Mouse (Mus musculus) A20 (cell line): ENCODE data around the gene Fam78a.

Source experiments
- DNase-seq: peaks from one replicate; pipeline ENCODE4 v3.0.0-alpha.2; 2011; ENCODE audit warnings: low read depth, low spot score

Fam78a gene

GRCm38 (mm10) chr2:32084111-32084871 lies at the start of gene Fam78a:
Fam78a (minus strand) TSS chr2:32084857.
- DNase-seq = peak; percentile 65

- peak; percentile 89 for DNase-seq
These were observed 49.4 kb upstream of the Fam78a start for GRCm38 (mm10) chr2:32134039-32134438.

- DNase-seq = peak; percentile 93
These were observed 47.9 kb upstream of the Fam78a start for GRCm38 (mm10) chr2:32132567-32132992.

- DNase-seq = no peak
These were observed 47.4 kb upstream of the Fam78a start for GRCm38 (mm10) chr2:32131866-32132566.

GRCm38 (mm10) chr2:32131205-32131834 lies 46.7 kb upstream of the Fam78a start:
- no peak for DNase-seq

GRCm38 (mm10) chr2:32130435-32130834 lies 45.8 kb upstream of the Fam78a start:
- peak; percentile 55 for DNase-seq

- no peak for DNase-seq
These were observed 44.9 kb upstream of the Fam78a start for GRCm38 (mm10) chr2:32129383-32130074.

- no peak for DNase-seq
These were observed 43.8 kb upstream of the Fam78a start for GRCm38 (mm10) chr2:32128536-32128841.

GRCm38 (mm10) chr2:32127653-32128535 lies 43.2 kb upstream of the Fam78a start:
- DNase-seq = no peak

- DNase-seq = no peak
These were observed 37.1 kb upstream of the Fam78a start for GRCm38 (mm10) chr2:32121785-32122184.

- DNase-seq = no peak
These were observed 36.5 kb upstream of the Fam78a start for GRCm38 (mm10) chr2:32121150-32121549.

GRCm38 (mm10) chr2:32119802-32120750 lies 35.4 kb upstream of the Fam78a start:
- no peak for DNase-seq

GRCm38 (mm10) chr2:32115851-32116268 lies 31.2 kb upstream of the Fam78a start:
- no peak for DNase-seq

- DNase-seq = no peak
These were observed 27.9 kb upstream of the Fam78a start for GRCm38 (mm10) chr2:32112548-32112947.

GRCm38 (mm10) chr2:32111268-32111667 lies 26.6 kb upstream of the Fam78a start:
- no peak for DNase-seq

- DNase-seq = no peak
These were observed 21.3 kb upstream of the Fam78a start for GRCm38 (mm10) chr2:32105930-32106329.

- no peak for DNase-seq
These were observed 20.7 kb upstream of the Fam78a start for GRCm38 (mm10) chr2:32105117-32105913.

GRCm38 (mm10) chr2:32104122-32104521 lies 19.5 kb upstream of the Fam78a start:
- DNase-seq = no peak

- no peak for DNase-seq
These were observed 18.9 kb upstream of the Fam78a start for GRCm38 (mm10) chr2:32103557-32103956.
